38 mouse cellular contexts compared by ENCODE assay signal in genomic region chr10:100427592-100427991, GRCm38 (mm10). TPM values are rescaled to one million over a fixed set of nuclear protein-coding genes. Genes with fewer than 3 reads are reported as not detected.
DNase-seq lines count a peak whose midpoint lies in the region; ATAC-seq and TF ChIP-seq lines count a peak whose summit lies in the region.
"Had no signal": no experiment of that assay in that cellular context is flagged by ENCODE, and none has a peak within 500 bp of the region (broad histone marks: within the 10 kb centered on the region; RNA-seq: fewer than 3 reads in every experiment).

No protein-coding gene starts in this region.

- no peak overlapping the region for H3K4me2 ChIP-seq in forebrain, embryonic 12.5 days
- H3K4me2 ChIP-seq: hindbrain, embryonic 15.5 days; limb, embryonic 12.5 days; liver, embryonic 12.5 days; midbrain, embryonic 13.5 days; neural tube, embryonic 13.5 days; stomach, embryonic 15.5 days had no signal

- no peak for ATAC-seq in forebrain, embryonic 12.5 days (ENCODE audit: low FRiP score)
- no peak for ATAC-seq in megakaryocyte, adult 5-6 weeks (ENCODE audit: poor library complexity, severe bottlenecking)
- ATAC-seq: CD4-positive, CD25-positive, alpha-beta regulatory T cell, adult 4 months; forebrain, embryonic 16.5 days; inflammation-experienced regulatory T-cells, adult 6 months; liver, embryonic 12.5 days; liver, postnatal 0 days; midbrain, embryonic 13.5 days had no signal

- intact Hi-C loops in gastrocnemius, adult 2 months (cut with DNase I), result no loop called here
- intact Hi-C loops in heart, postnatal 25 days (cut with DNase I), result no loop called here

- H3K36me3 ChIP-seq in forebrain, embryonic 12.5 days (replicated peaks), result no peaks in the 10 kb centered on the region
- H3K36me3 ChIP-seq: hindbrain, embryonic 10.5 days; hindbrain, embryonic 15.5 days; limb, embryonic 12.5 days; liver, embryonic 12.5 days; midbrain, embryonic 13.5 days; neural tube, embryonic 13.5 days; stomach, embryonic 15.5 days had no signal

- H3K27me3 ChIP-seq in forebrain, embryonic 12.5 days, result no peaks in the 10 kb centered on the region
- H3K27me3 ChIP-seq: hindbrain, embryonic 15.5 days; limb, embryonic 12.5 days; liver, embryonic 12.5 days; midbrain, embryonic 13.5 days; neural tube, embryonic 13.5 days; stomach, embryonic 15.5 days had no signal

- TF ChIP-seq CTCF in gastrocnemius, adult 2 months (IDR thresholded peaks at IDR 0.05), result no peak

- peak overlapping the region; percentile 16; the same call in 1 of the 2 replicates for H3K27ac ChIP-seq in gastrocnemius, adult 2 months
- H3K27ac ChIP-seq in forebrain, embryonic 12.5 days, result no peak overlapping the region
- H3K27ac ChIP-seq: hindbrain, embryonic 10.5 days; hindbrain, embryonic 15.5 days; limb, embryonic 12.5 days; liver, embryonic 12.5 days; midbrain, embryonic 13.5 days; neural tube, embryonic 13.5 days; stomach, embryonic 15.5 days had no signal

- DNase-seq in gastrocnemius, adult 2 months, result no peak
- no peak for DNase-seq in gastrocnemius, postnatal 10 days
- peak; percentile 21 for DNase-seq in 3T3-L1 (ENCODE audit: low read depth, low spot score)
- peak; percentile 22 for DNase-seq in gastrocnemius, postnatal 25 days
- peak; percentile 6 for DNase-seq in heart, postnatal 25 days (ENCODE audit: low spot score)
- DNase-seq: adrenal gland, postnatal 25 days; cerebellum, adult 11-12 months; cerebellum, adult 9-11 months; kidney, adult 11 months; kidney, postnatal 14 days; liver, postnatal 0 days; lung, postnatal 4 days; retina, postnatal 1 day; right cerebral cortex, postnatal 14 days had no signal

- WGBS in forebrain, embryonic 12.5 days, result 90% methylated on average over 2 of the region's 2 CpGs

- H3K9ac ChIP-seq in forebrain, embryonic 12.5 days, result no peak overlapping the region
- H3K9ac ChIP-seq: hindbrain, embryonic 15.5 days; limb, embryonic 12.5 days; liver, embryonic 12.5 days; liver, postnatal 0 days; midbrain, embryonic 13.5 days; neural tube, embryonic 13.5 days; stomach, embryonic 15.5 days had no signal

- H3K4me1 ChIP-seq in forebrain, embryonic 12.5 days, result no peaks in the 10 kb centered on the region
- H3K4me1 ChIP-seq: hindbrain, embryonic 10.5 days; hindbrain, embryonic 15.5 days; limb, embryonic 12.5 days; liver, embryonic 12.5 days; midbrain, embryonic 13.5 days; neural tube, embryonic 13.5 days; stomach, embryonic 15.5 days had no signal

- no peak overlapping the region for H3K4me3 ChIP-seq in gastrocnemius, adult 2 months
- no peak overlapping the region for H3K4me3 ChIP-seq in forebrain, embryonic 12.5 days (replicated peaks)
- H3K4me3 ChIP-seq: hindbrain, embryonic 10.5 days; hindbrain, embryonic 15.5 days; limb, embryonic 12.5 days; liver, embryonic 12.5 days; midbrain, embryonic 13.5 days; neural tube, embryonic 13.5 days; stomach, embryonic 15.5 days had no signal

- no peaks in the 10 kb centered on the region for H3K9me3 ChIP-seq in forebrain, embryonic 12.5 days
- H3K9me3 ChIP-seq: hindbrain, embryonic 10.5 days; hindbrain, embryonic 15.5 days; limb, embryonic 12.5 days; liver, embryonic 12.5 days; midbrain, embryonic 13.5 days; neural tube, embryonic 13.5 days; stomach, embryonic 15.5 days had no signal

RNA-seq across cellular contexts. Expression of gene Gm4312, which starts 45.2 kb away (rescaled TPM):
- total RNA-seq in gastrocnemius, adult 2 months (2021), result not detected
- total RNA-seq in gastrocnemius, postnatal 10 days (2021), result not detected
- total RNA-seq in gastrocnemius, postnatal 25 days (2021), result not detected
- total RNA-seq in heart, postnatal 25 days (2021), result not detected
- polyA plus RNA-seq in forebrain, embryonic 12.5 days (2016; fragmentation: Nextera tagmentation; extraction: Ambion mirVana), result not detected in 2 replicates
- total RNA-seq in megakaryocyte, adult 5-6 weeks (2015), result not detected in 2 replicates
- not detected in 2 replicates for total RNA-seq in megakaryocyte, adult 5-6 weeks (2017)
- total RNA-seq: adrenal gland, adult 18-20 months; adrenal gland, postnatal 25 days; gastrocnemius, postnatal 36 days; layer of hippocampus, adult 18-20 months; layer of hippocampus, postnatal 10 days; left cerebral cortex, adult 18-20 months; left cerebral cortex, postnatal 14 days; megakaryocyte-erythroid progenitor cell, adult 5-6 weeks had no signal
- polyA plus RNA-seq: CD4-positive, CD25-positive, alpha-beta regulatory T cell, adult 4 months; cortical plate, adult 2 months; embryonic facial prominence, embryonic 11.5 days; forebrain, embryonic 16.5 days; heart, embryonic 14.5 days; hindbrain, embryonic 10.5 days; hindbrain, embryonic 15.5 days; inflammation-experienced regulatory T-cells, adult 6 months; kidney, embryonic 14.5 days; limb, embryonic 12.5 days; liver, embryonic 12.5 days; liver, postnatal 0 days; lung, embryonic 16.5 days; midbrain, embryonic 13.5 days; neural tube, embryonic 13.5 days; stomach, embryonic 15.5 days had no signal

RNA-seq across cellular contexts. Expression of gene Tmtc3, which starts 59.6 kb away (rescaled TPM):
- total RNA-seq in gastrocnemius, adult 2 months (2021), result 10 to 100 TPM in 1 of 2 experiments, 1 to 10 TPM in 1; 10.0 to 11.7 TPM
- 10 to 100 TPM in 1 of 2 experiments, 1 to 10 TPM in 1; 9.6 to 12.1 TPM for total RNA-seq in gastrocnemius, postnatal 10 days (2021)
- 10 to 100 TPM in 1 of 2 experiments, 1 to 10 TPM in 1; 6.7 to 10.4 TPM for total RNA-seq in gastrocnemius, postnatal 25 days (2021)
- total RNA-seq in heart, postnatal 25 days (2021), result 10 to 100 TPM; 17.1 to 17.9 TPM
- polyA plus RNA-seq in forebrain, embryonic 12.5 days (2016; fragmentation: Nextera tagmentation; extraction: Ambion mirVana), result 20.0 and 20.5 TPM in 2 replicates
- total RNA-seq in megakaryocyte, adult 5-6 weeks (2015), result 13.1 and 19.0 TPM in 2 replicates
- total RNA-seq in megakaryocyte, adult 5-6 weeks (2017), result 5.3 and 6.7 TPM in 2 replicates

RNA-seq across cellular contexts. Expression of gene Cep290, which starts 59.8 kb away (rescaled TPM):
- 1 to 10 TPM; 3.4 to 3.7 TPM for total RNA-seq in gastrocnemius, adult 2 months (2021)
- total RNA-seq in gastrocnemius, postnatal 10 days (2021), result 1 to 10 TPM; 2.4 to 3.5 TPM
- total RNA-seq in gastrocnemius, postnatal 25 days (2021), result 1 to 10 TPM; 2.0 to 2.9 TPM
- total RNA-seq in heart, postnatal 25 days (2021), result 1 to 10 TPM; 3.0 to 4.0 TPM
- polyA plus RNA-seq in forebrain, embryonic 12.5 days (2016; fragmentation: Nextera tagmentation; extraction: Ambion mirVana), result 8.5 and 9.3 TPM in 2 replicates
- total RNA-seq in megakaryocyte, adult 5-6 weeks (2015), result 7.3 and 8.8 TPM in 2 replicates
- total RNA-seq in megakaryocyte, adult 5-6 weeks (2017), result 6.6 and 13.0 TPM in 2 replicates

Comparison
In these comparisons a context has a peak if more than half of its experiments do, and no peak if none do; other contexts are left out.
1. DNase-seq: peak in 3T3-L1 (single experiment), gastrocnemius, postnatal 25 days (single experiment) and heart, postnatal 25 days (single experiment); none in gastrocnemius, adult 2 months (single experiment) and gastrocnemius, postnatal 10 days (single experiment).